Mouse (Mus musculus) spleen, adult 2 months (tissue): ENCODE measurements around the gene Tgif2. TPM values are rescaled to one million over a fixed set of nuclear protein-coding genes. Genes with fewer than 3 reads are reported as not detected.

ENCODE experiments used
- DNase-seq, 2 experiments: peaks; one replicate each; pipeline versions ENCODE4 v3.0.0 to v3.0.0-alpha.2; 2012 to 2021; ENCODE audit warnings: low spot score in 2 of 2, low read depth in 1 of 2
- H3K27ac ChIP-seq: fragments of 200-500 bp; 2 replicates; pipeline ENCODE4 v1.5.1; 2012; ENCODE audit warnings: low read length, inconsistent platforms; ENCODE audit not compliant: insufficient read depth
- H3K27me3 ChIP-seq: fragments of 200-500 bp; 2 replicates; pipeline ENCODE4 v1.6.1; 2012; ENCODE audit warnings: mild to moderate bottlenecking, moderate library complexity, low read length, inconsistent platforms; ENCODE audit not compliant: control insufficient read depth, insufficient read depth
- H3K36me3 ChIP-seq: fragments of 200-500 bp; 2 replicates; pipeline ENCODE4 v1.6.1; 2012; ENCODE audit warnings: mild to moderate bottlenecking, low read length, inconsistent platforms; ENCODE audit not compliant: control insufficient read depth, insufficient read depth
- H3K4me1 ChIP-seq: fragments of 200-500 bp; 2 replicates; pipeline ENCODE4 v1.6.1; 2011; ENCODE audit warnings: inconsistent platforms; ENCODE audit not compliant: control insufficient read depth, insufficient read depth, insufficient read length
- H3K4me3 ChIP-seq: fragments of 200-500 bp; 2 replicates; pipeline ENCODE4 v1.5.1; 2011; ENCODE audit warnings: mild to moderate bottlenecking, inconsistent platforms; ENCODE audit not compliant: insufficient read depth, insufficient read length; ENCODE audit errors: extremely low read depth
- CTCF ChIP-seq: fragments of 200-500 bp; IDR thresholded peaks from 2 replicates; pipeline ENCODE4 v1.5.1; 2011; ENCODE audit warnings: mild to moderate bottlenecking, inconsistent platforms; ENCODE audit not compliant: insufficient read depth, insufficient read length, insufficient replicate concordance; ENCODE audit errors: extremely low read depth
- POLR2A ChIP-seq: fragments of 200-500 bp; IDR thresholded peaks from 2 replicates; pipeline ENCODE4 v1.6.1; 2011; ENCODE audit warnings: low read depth, low read length, inconsistent platforms
- WGBS: fragments of 180-500 bp; shearing (Covaris S2); methylation state at CpG from one replicate; pipeline ENCODE4 v1.1.7; 2018; 5-methylcytosine and 5-hydroxymethylcytosine counted together
- polyA plus RNA-seq: library from polyadenylated mRNA; depleted of rRNA; stranded (reverse); fragments of >200 nt; gene quantifications from 2 replicates; pipeline ENCODE4 v1.2.3, GENCODE M21; 2012; rRNA removed

Gene Tgif2
- polyA plus RNA-seq, 1 experiment: 11.8 TPM

- DNase-seq: no peak
- Histone ChIP-seq H3K4me1 (no peaks in the 10 kb centered on the region), H3K4me3 (no peak overlapping the region), H3K36me3 (no peaks in the 10 kb centered on the region), H3K27ac (no peak overlapping the region), H3K27me3 (no peaks in the 10 kb centered on the region)
- WGBS: 33% methylated on average over 2 of the region's 2 CpGs
- TF ChIP-seq CTCF: no peak
- TF ChIP-seq POLR2A: no peak
Observed at GRCm38 (mm10) chr2:156903367-156903766, 63.6 kb downstream of the Tgif2 start.

Other genes with a start within 250 kb of the Tgif2 start
- gene Dlgap4, start 226.3 kb upstream of the Tgif2 start, polyA plus RNA-seq: 61.8 and 77.5 TPM in 2 replicates
- 100 and 116 TPM in 2 replicates for gene Myl9, start 64.6 kb upstream of the Tgif2 start, polyA plus RNA-seq
- gene 4930518I15Rik, start 17.9 kb downstream of the Tgif2 start, polyA plus RNA-seq: 1.0 and 1.5 TPM in 2 replicates
- 34.8 and 61.5 TPM in 2 replicates for gene Rab5if, start 23.1 kb downstream of the Tgif2 start, polyA plus RNA-seq
- gene Sla2, start 47.2 kb downstream of the Tgif2 start, polyA plus RNA-seq: 7.6 and 8.0 TPM in 2 replicates
- 30.0 and 30.3 TPM in 2 replicates for gene Ndrg3, start 152.0 kb downstream of the Tgif2 start, polyA plus RNA-seq
- gene Dsn1, start 167.1 kb downstream of the Tgif2 start, polyA plus RNA-seq: 2.8 and 2.9 TPM in 2 replicates
- 5.3 and 5.4 TPM in 2 replicates for gene Soga1, start 239.2 kb downstream of the Tgif2 start, polyA plus RNA-seq
- gene Tldc2, start 247.0 kb downstream of the Tgif2 start, polyA plus RNA-seq: not detected in 2 replicates